8 mouse cellular contexts compared by ENCODE assay signal in the genomic region with DNA sequence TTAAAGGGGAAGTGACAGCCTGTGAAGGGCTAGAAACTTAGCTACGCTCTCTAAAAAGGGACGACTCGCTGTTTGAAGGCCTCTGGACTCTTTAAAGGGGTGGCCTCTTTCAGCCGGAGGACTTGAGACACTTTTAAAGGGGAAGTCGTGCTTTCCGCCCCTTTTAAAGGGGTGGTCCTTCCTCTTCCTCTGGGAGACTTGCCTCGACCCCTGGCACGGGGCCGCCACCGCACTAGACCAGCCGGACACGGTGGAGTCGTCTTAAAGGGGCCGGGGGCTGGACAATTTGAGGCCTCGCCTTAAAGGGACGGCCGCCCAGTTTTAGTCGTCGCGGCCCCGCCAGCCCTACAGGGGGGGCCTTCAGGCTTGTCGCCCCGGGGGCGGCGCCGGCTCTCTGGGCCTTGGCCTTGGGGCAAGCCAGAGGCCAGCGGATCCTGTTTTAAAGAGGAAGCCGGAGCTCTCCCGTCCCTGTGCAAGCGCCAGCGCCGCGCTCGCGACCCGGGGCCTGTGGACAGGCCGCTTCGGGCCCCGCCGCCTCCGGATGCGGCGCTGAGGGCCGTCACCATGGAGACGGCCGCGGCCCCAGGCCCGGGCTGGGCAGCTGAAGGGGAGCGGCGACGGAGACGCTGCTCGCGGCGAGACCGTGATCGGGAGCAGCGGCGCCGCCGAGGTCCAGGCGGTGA. TPM values are rescaled to one million over a fixed set of nuclear protein-coding genes. Genes with fewer than 3 reads are reported as not detected.
DNase-seq lines count a peak whose midpoint lies in the region; ATAC-seq lines count a peak whose summit lies in the region.

Gene Fbrs, plus strand, starts transcription at position 565 of the 683 bp plus-strand sequence.

- peak; percentile 80 for ATAC-seq in hindbrain, embryonic 14.5 days (ENCODE audit: low FRiP score)

- H3K27me3 ChIP-seq in hindbrain, embryonic 14.5 days (ENCODE audit: control insufficient read depth, insufficient read depth, low read length), result no peaks in the 10 kb centered on the region

- peaks cover 67% of the 10 kb centered on the region for H3K36me3 ChIP-seq in hindbrain, embryonic 14.5 days (replicated peaks; ENCODE audit: control insufficient read depth, insufficient read depth)

- peak within 1 kb of the TSS; percentile 88 for H3K27ac ChIP-seq in hindbrain, embryonic 14.5 days

- H3K4me2 ChIP-seq in hindbrain, embryonic 14.5 days (replicated peaks), result peak within 1 kb of the TSS; percentile 99

- DNase-seq in ZHBTc4 (ENCODE audit: low read depth, low spot score), result peak; percentile 92
- DNase-seq in cerebellum, postnatal 4 days (ENCODE audit: low spot score in 2 of 2), result peak; percentile 81 to 94
- peak; percentile 93 for DNase-seq in frontal cortex, postnatal 36 days (ENCODE audit: low spot score in 2 of 2)
- peak; percentile 92 for DNase-seq in hindbrain, embryonic 14.5 days (ENCODE audit: low spot score)
- peak; percentile 79 to 83 for DNase-seq in layer of hippocampus, postnatal 25 days (ENCODE audit: extremely low spot score in 1 of 2, low spot score in 1 of 2)
- peak; percentile 97 for DNase-seq in lung, postnatal 14 days
- DNase-seq in retina, postnatal 1 day, result peak; percentile 99
- peak; percentile 94 to 96 for DNase-seq in urinary bladder, postnatal 36 days (ENCODE audit: low spot score in 2 of 2)

- peak within 1 kb of the TSS; percentile 93 for H3K9ac ChIP-seq in hindbrain, embryonic 14.5 days

- H3K4me1 ChIP-seq in hindbrain, embryonic 14.5 days (replicated peaks; ENCODE audit: control insufficient read depth, insufficient read depth, low read length), result peaks cover 26% of the 10 kb centered on the region

- H3K4me3 ChIP-seq in hindbrain, embryonic 14.5 days (replicated peaks; ENCODE audit: low read length), result peak within 1 kb of the TSS; percentile 84

- no peaks in the 10 kb centered on the region for H3K9me3 ChIP-seq in hindbrain, embryonic 14.5 days (ENCODE audit: control insufficient read depth, low read length)

- WGBS in hindbrain, embryonic 14.5 days, result 1% methylated on average over 60 of the region's 62 CpGs

RNA-seq across cellular contexts. Expression of gene Fbrs, which starts in this region (rescaled TPM):
- polyA plus RNA-seq in hindbrain, embryonic 14.5 days (2014; fragmentation: Nextera tagmentation; extraction: Ambion mirVana), result 13.6 and 15.3 TPM in 2 replicates
- total RNA-seq in layer of hippocampus, postnatal 25 days (2021), result 10 to 100 TPM; 50.9 to 65.3 TPM

Comparison
In these comparisons a context has a peak if more than half of its experiments do, and no peak if none do; other contexts are left out.
1. Peak in every context shown above with its lines: DNase-seq, ATAC-seq, H3K4me3 ChIP-seq and H3K27ac ChIP-seq.